Comparison of ENCODE assay signal across 23 mouse cellular contexts in the genomic region with DNA sequence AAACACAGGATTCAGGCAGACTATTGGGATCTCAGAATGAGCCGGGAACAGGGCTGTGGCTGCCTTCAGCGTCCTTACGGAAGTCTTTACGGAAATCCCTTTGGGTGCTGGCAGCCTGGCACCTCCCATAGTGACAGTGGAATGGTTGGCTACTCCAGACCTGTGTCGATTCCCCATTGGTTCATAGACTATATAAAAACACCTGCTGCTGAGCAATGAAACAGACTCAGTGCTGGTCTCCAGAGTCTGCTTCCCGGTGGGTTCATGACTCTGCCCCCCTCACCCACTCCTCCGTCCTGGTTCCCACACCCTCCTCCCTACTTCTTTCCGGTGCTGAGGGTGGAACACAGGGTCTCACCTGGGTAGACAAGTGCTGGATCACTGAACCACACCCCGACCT.
"Had no signal": no experiment of that assay in that cellular context is flagged by ENCODE, and none has a peak within 500 bp of the region (broad histone marks: within the 10 kb centered on the region; RNA-seq: fewer than 3 reads in every experiment).

No protein-coding gene starts in this region.

- H3K4me2 ChIP-seq: heart, embryonic 11.5 days; heart, embryonic 13.5 days; heart, embryonic 15.5 days; hindbrain, embryonic 13.5 days; hindbrain, embryonic 15.5 days; limb, embryonic 13.5 days; limb, embryonic 15.5 days; liver, embryonic 12.5 days had no signal

- H3K9ac ChIP-seq: forebrain, postnatal 0 days; heart, embryonic 13.5 days; heart, embryonic 15.5 days; hindbrain, embryonic 13.5 days; hindbrain, embryonic 15.5 days; limb, embryonic 13.5 days; limb, embryonic 15.5 days; liver, embryonic 12.5 days; liver, embryonic 14.5 days had no signal

- DNase-seq: forebrain, postnatal 0 days; gastrocnemius, postnatal 14 days; gastrocnemius, postnatal 36 days; heart, adult 11 months; heart, adult 2 months; heart, postnatal 14 days; heart, postnatal 36 days; kidney, adult 8-10 months; kidney, postnatal 25 days; layer of hippocampus, adult 9-11 months; layer of hippocampus, postnatal 36 days; left cerebral cortex, postnatal 4 days had no signal

- H3K4me3 ChIP-seq: heart, adult 2 months; heart, embryonic 13.5 days; heart, embryonic 15.5 days; hindbrain, embryonic 13.5 days; hindbrain, embryonic 15.5 days; limb, embryonic 13.5 days; limb, embryonic 15.5 days; liver, embryonic 12.5 days had no signal

- H3K27ac ChIP-seq: heart, adult 2 months; heart, embryonic 15.5 days; hindbrain, embryonic 13.5 days; hindbrain, embryonic 15.5 days; hindbrain, postnatal 0 days; limb, embryonic 13.5 days; limb, embryonic 15.5 days; liver, embryonic 12.5 days; liver, embryonic 14.5 days had no signal

- H3K27me3 ChIP-seq: hindbrain, embryonic 13.5 days; hindbrain, embryonic 15.5 days; limb, embryonic 13.5 days; limb, embryonic 15.5 days had no signal

- H3K9me3 ChIP-seq: heart, embryonic 13.5 days; heart, embryonic 15.5 days; hindbrain, embryonic 13.5 days; hindbrain, embryonic 15.5 days; limb, embryonic 13.5 days; limb, embryonic 15.5 days; liver, embryonic 12.5 days had no signal

- ATAC-seq: forebrain, postnatal 0 days; hindbrain, postnatal 0 days; intestine, embryonic 16.5 days; liver, embryonic 12.5 days had no signal

- H3K36me3 ChIP-seq: heart, embryonic 13.5 days; heart, embryonic 15.5 days; hindbrain, embryonic 13.5 days; hindbrain, embryonic 15.5 days; limb, embryonic 13.5 days; limb, embryonic 15.5 days; liver, embryonic 12.5 days had no signal

- H3K4me1 ChIP-seq: hindbrain, embryonic 15.5 days; liver, embryonic 12.5 days had no signal
